In the genomic region with DNA sequence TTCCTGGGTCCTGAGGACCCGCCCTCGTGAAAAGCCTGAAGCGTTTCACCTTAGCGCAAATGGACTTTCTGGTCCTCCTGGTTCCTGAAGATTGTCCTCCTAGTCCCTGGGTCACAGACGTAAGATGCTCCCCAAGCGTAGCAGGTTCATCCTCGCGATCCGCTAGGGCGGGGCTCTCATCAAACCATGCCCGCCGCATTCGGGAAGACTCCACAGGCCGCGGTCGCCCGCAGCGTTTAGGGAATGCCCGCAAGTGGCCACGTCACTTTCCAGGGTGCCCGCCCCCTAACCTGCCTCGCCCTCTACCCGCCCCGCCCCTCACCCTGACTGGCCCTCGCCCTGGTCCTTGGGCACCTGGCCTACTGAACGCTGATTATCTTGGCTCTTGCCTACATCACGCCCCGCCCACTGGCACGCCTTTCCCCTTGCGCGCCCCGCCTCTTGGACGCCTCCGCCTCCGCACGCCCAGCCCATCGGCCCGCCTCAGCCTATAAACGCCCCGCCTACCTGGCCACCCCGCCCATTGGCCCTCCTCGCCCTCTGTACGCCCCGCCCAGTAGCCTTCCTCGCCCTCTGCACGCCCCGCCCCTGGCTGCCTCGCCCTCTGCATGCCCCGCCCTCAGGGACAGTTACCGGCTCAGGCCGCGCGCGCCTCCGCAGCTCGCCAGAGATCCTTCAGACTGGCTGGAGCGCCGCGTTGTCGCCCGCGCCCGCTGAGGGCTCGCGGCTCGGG, we compare ENCODE assay signal across 8 mouse cellular contexts. TPM values are rescaled to one million over a fixed set of nuclear protein-coding genes. Genes with fewer than 3 reads are reported as not detected.
DNase-seq lines count a peak whose midpoint lies in the region; ATAC-seq and TF ChIP-seq lines count a peak whose summit lies in the region.

A gene (plus strand): TSS at position 659 of the 733 bp plus-strand sequence.

- peak; percentile 94 for DNase-seq in CH12.LX (ENCODE audit: extremely low read depth)
- peak; percentile 96 for DNase-seq in c-Kit-positive CD71-positive TER-119-negative erythroid progenitor cells, embryonic 14.5 days (ENCODE audit: low read depth)
- peak; percentile 100 for DNase-seq in forebrain, embryonic 11.5 days (ENCODE audit: low spot score)
- peak; percentile 100 for DNase-seq in kidney, postnatal 36 days
- DNase-seq in telencephalon, adult 2 months (ENCODE audit: low read depth, low spot score), result peak; percentile 94

- H3K4me1 ChIP-seq in CH12.LX (ENCODE audit: control insufficient read depth in 1 of 2, insufficient read depth in 2 of 2), result peaks cover 0 to 5% of the 10 kb centered on the region in 2 experiments; a peak in 2 of 4 replicates
- H3K4me1 ChIP-seq in forebrain, embryonic 11.5 days (replicated peaks; ENCODE audit: control insufficient read depth, insufficient read depth, low read length), result no peaks in the 10 kb centered on the region
- H3K4me1 ChIP-seq in heart, embryonic 16.5 days (ENCODE audit: control insufficient read depth, insufficient read depth, low read length), result peaks cover 4% of the 10 kb centered on the region
- H3K4me1 ChIP-seq in liver, embryonic 15.5 days (replicated peaks), result peaks cover 33% of the 10 kb centered on the region
- peaks cover 8% of the 10 kb centered on the region; the same call in 1 of the 2 replicates for H3K4me1 ChIP-seq in neural tube, embryonic 12.5 days

- dilution Hi-C loops in CH12.LX (cut with MboI; ENCODE audit: extremely low pct_ligation_motif_present, extremely low pct_unique_long_range_greater_than_20kb, low sequenced_read_pairs), result no loop called here

- TF ChIP-seq RAD21 in CH12.LX (IDR thresholded peaks at IDR 0.05; ENCODE audit: low read depth, low read length), result no peak

- under 1% methylated on average over 60 of the region's 66 CpGs for WGBS in forebrain, embryonic 11.5 days
- WGBS in heart, embryonic 16.5 days, result under 1% methylated on average over 66 of the region's 66 CpGs
- WGBS in liver, embryonic 15.5 days (ENCODE audit: insufficient replicate concordance), result under 1% methylated on average over 66 of the region's 66 CpGs
- 2% methylated on average over 66 of the region's 66 CpGs for WGBS in neural tube, embryonic 12.5 days

- H3K27me3 ChIP-seq in CH12.LX (replicated peaks), result peaks cover 7% of the 10 kb centered on the region
- H3K27me3 ChIP-seq in forebrain, embryonic 11.5 days (ENCODE audit: control insufficient read depth, insufficient read depth, low read length), result peaks cover 9% of the 10 kb centered on the region; the same call in 1 of the 2 replicates
- no peaks in the 10 kb centered on the region for H3K27me3 ChIP-seq in heart, embryonic 16.5 days (ENCODE audit: control insufficient read depth, insufficient read depth, low read length)
- peaks cover 11% of the 10 kb centered on the region for H3K27me3 ChIP-seq in liver, embryonic 15.5 days
- H3K27me3 ChIP-seq in neural tube, embryonic 12.5 days (replicated peaks), result peaks cover 9% of the 10 kb centered on the region

- H3K79me2 ChIP-seq in CH12.LX (replicated peaks; ENCODE audit: control insufficient read depth, extremely low read depth, insufficient read depth, poor library complexity, severe bottlenecking), result peaks cover 1% of the 10 kb centered on the region; the same call in 1 of the 2 replicates

- peak within 1 kb of the TSS; percentile 47; the same call in 1 of the 2 replicates for H3K9ac ChIP-seq in CH12.LX (ENCODE audit: insufficient read depth, low read depth)
- peak within 1 kb of the TSS; percentile 68 for H3K9ac ChIP-seq in forebrain, embryonic 11.5 days (ENCODE audit: low read length)
- H3K9ac ChIP-seq in heart, embryonic 16.5 days (ENCODE audit: low read length), result peak within 1 kb of the TSS; percentile 88
- peak within 1 kb of the TSS; percentile 93 for H3K9ac ChIP-seq in liver, embryonic 15.5 days
- peak within 1 kb of the TSS; percentile 85 for H3K9ac ChIP-seq in neural tube, embryonic 12.5 days

- peak; percentile 83; the same call in 1 of the 2 replicates for TF ChIP-seq POLR2A in CH12.LX (IDR thresholded peaks at IDR 0.05; ENCODE audit: low read depth, low read length)

- H3K4me2 ChIP-seq in CH12.LX (ENCODE audit: insufficient read depth, low read depth, poor library complexity, severe bottlenecking), result peak within 1 kb of the TSS; percentile 76
- peak within 1 kb of the TSS; percentile 98 for H3K4me2 ChIP-seq in forebrain, embryonic 11.5 days (ENCODE audit: low read depth, low read length, severe bottlenecking)
- peak within 1 kb of the TSS; percentile 96 for H3K4me2 ChIP-seq in heart, embryonic 16.5 days (ENCODE audit: low read depth, low read length)
- H3K4me2 ChIP-seq in liver, embryonic 15.5 days, result peak within 1 kb of the TSS; percentile 99
- peak within 1 kb of the TSS; percentile 97 for H3K4me2 ChIP-seq in neural tube, embryonic 12.5 days (replicated peaks)

- no peak for TF ChIP-seq EP300 in CH12.LX (IDR thresholded peaks at IDR 0.05; ENCODE audit: low read length)

- H3K36me3 ChIP-seq in CH12.LX (replicated peaks in 1 of 2; ENCODE audit: control insufficient read depth in 1 of 2, insufficient read depth in 1 of 2, low read length in 1 of 2), result no peaks in the 10 kb centered on the region
- H3K36me3 ChIP-seq in forebrain, embryonic 11.5 days (ENCODE audit: control insufficient read depth, insufficient read depth, low read length), result no peaks in the 10 kb centered on the region
- no peaks in the 10 kb centered on the region for H3K36me3 ChIP-seq in heart, embryonic 16.5 days (ENCODE audit: control insufficient read depth, insufficient read depth)
- no peaks in the 10 kb centered on the region for H3K36me3 ChIP-seq in liver, embryonic 15.5 days (replicated peaks)
- H3K36me3 ChIP-seq in neural tube, embryonic 12.5 days, result no peaks in the 10 kb centered on the region

- in situ Hi-C loops in CH12.LX (cut with MboI; ENCODE audit: low pct_ligation_motif_present, low pct_unique_long_range_greater_than_20kb, low sequenced_read_pairs), result no loop called here

- no peak for TF ChIP-seq CTCF in CH12.LX (conservative IDR thresholded peaks at IDR 0.05 in 1 of 2, IDR thresholded peaks at IDR 0.05 in 1 of 2; ENCODE audit: low read depth in 2 of 2, low read length in 2 of 2)

- peak within 1 kb of the TSS; percentile 42; the same call in 1 of the 2 replicates for H3K27ac ChIP-seq in CH12.LX (ENCODE audit: insufficient read depth, low read depth)
- H3K27ac ChIP-seq in forebrain, embryonic 11.5 days (ENCODE audit: low read depth, low read length), result peak within 1 kb of the TSS; percentile 37; the same call in 1 of the 2 replicates
- H3K27ac ChIP-seq in heart, embryonic 16.5 days (ENCODE audit: low read length), result peak within 1 kb of the TSS; percentile 90
- peak within 1 kb of the TSS; percentile 93 for H3K27ac ChIP-seq in liver, embryonic 15.5 days (replicated peaks)
- H3K27ac ChIP-seq in neural tube, embryonic 12.5 days, result peak within 1 kb of the TSS; percentile 75

- peak within 1 kb of the TSS; percentile 78 to 88 (median 82) for H3K4me3 ChIP-seq in CH12.LX (replicated peaks in 1 of 3; ENCODE audit: low read depth in 2 of 3, low read length in 2 of 3, poor library complexity in 1 of 3)
- H3K4me3 ChIP-seq in forebrain, embryonic 11.5 days (ENCODE audit: low read depth, low read length), result peak within 1 kb of the TSS; percentile 68
- H3K4me3 ChIP-seq in heart, embryonic 16.5 days (ENCODE audit: low read length), result peak within 1 kb of the TSS; percentile 91
- H3K4me3 ChIP-seq in liver, embryonic 15.5 days (replicated peaks), result peak within 1 kb of the TSS; percentile 95
- peak within 1 kb of the TSS; percentile 84 for H3K4me3 ChIP-seq in neural tube, embryonic 12.5 days

- no peaks in the 10 kb centered on the region for H3K9me3 ChIP-seq in CH12.LX (replicated peaks; ENCODE audit: low read length)
- no peaks in the 10 kb centered on the region for H3K9me3 ChIP-seq in forebrain, embryonic 11.5 days (ENCODE audit: control insufficient read depth, low read length)
- H3K9me3 ChIP-seq in heart, embryonic 16.5 days (replicated peaks; ENCODE audit: control insufficient read depth, low read length), result no peaks in the 10 kb centered on the region
- no peaks in the 10 kb centered on the region for H3K9me3 ChIP-seq in liver, embryonic 15.5 days (replicated peaks)
- H3K9me3 ChIP-seq in neural tube, embryonic 12.5 days, result no peaks in the 10 kb centered on the region

- peak; percentile 96 for ATAC-seq in forebrain, embryonic 11.5 days (replicated peaks; ENCODE audit: low FRiP score)
- peak; percentile 95 for ATAC-seq in heart, embryonic 16.5 days (replicated peaks; ENCODE audit: extremely low read depth, insufficient read depth, low FRiP score)
- ATAC-seq in liver, embryonic 15.5 days (ENCODE audit: insufficient read depth), result peak; percentile 90
- peak; percentile 96 for ATAC-seq in neural tube, embryonic 12.5 days (ENCODE audit: low FRiP score, low read depth)

TF ChIP-seq in CH12.LX, 34 proteins besides CTCF, POLR2A, EP300 and RAD21:
- peak; percentile 47 for TF ChIP-seq SIN3A (IDR thresholded peaks at IDR 0.05; ENCODE audit: low read length)
- TF ChIP-seq TCF12 (IDR thresholded peaks at IDR 0.05; ENCODE audit: low read depth, low read length), result peak; percentile 70; the same call in 1 of the 2 replicates
- TF ChIP-seq NRF1 (IDR thresholded peaks at IDR 0.05; ENCODE audit: low read depth, low read length), result peak; percentile 47; the same call in 1 of the 2 replicates
- no peak for TF ChIP-seq MAZ (IDR thresholded peaks at IDR 0.05; ENCODE audit: low read depth, low read length)
- peak; percentile 60; the same call in 1 of the 2 replicates for TF ChIP-seq ZMIZ1 (IDR thresholded peaks at IDR 0.05; ENCODE audit: low read depth, low read length)
- TF ChIP-seq HCFC1 (IDR thresholded peaks at IDR 0.05; ENCODE audit: low read depth, low read length), result no peak
- TF ChIP-seq NELFE (IDR thresholded peaks at IDR 0.05; ENCODE audit: low read depth, low read length), result peak; percentile 73
TF ChIP-seq in CH12.LX: peak in this region for 5.

RNA-seq across cellular contexts. Expression of the gene that starts here (rescaled TPM):
- total RNA-seq in CH12.LX (2012; rRNA removed) (13.7 and 14.7 TPM in 2 replicates), CH12.LX (2014; rRNA removed) (8.7 and 13.0 TPM in 2 replicates)
- 11.9 and 12.0 TPM in 2 replicates for polyA plus RNA-seq in CH12.LX (2012; ENCODE audit: insufficient read length, low read depth)
- polyA plus RNA-seq in forebrain, embryonic 11.5 days (2014; fragmentation: Nextera tagmentation; extraction: Ambion mirVana), result 1.6 and 2.8 TPM in 2 replicates
- polyA plus RNA-seq in heart, embryonic 16.5 days (2015; fragmentation: Nextera tagmentation; extraction: Ambion mirVana), result 14.0 and 16.1 TPM in 2 replicates
- polyA plus RNA-seq in liver, embryonic 15.5 days (2015; fragmentation: Nextera tagmentation; extraction: Ambion mirVana), result 6.5 and 7.1 TPM in 2 replicates
- polyA plus RNA-seq in neural tube, embryonic 12.5 days (2016; fragmentation: Nextera tagmentation; extraction: Ambion mirVana), result 4.3 TPM in 2 replicates

Comparison
In these comparisons a context has a peak if more than half of its experiments do, and no peak if none do; other contexts are left out.
1. Peak in every context shown above with its lines: DNase-seq, ATAC-seq, H3K4me3 ChIP-seq and H3K27ac ChIP-seq.
2. H3K27ac ChIP-seq: peak in every context shown above with its lines; median percentile 93 in liver, embryonic 15.5 days; 90 in heart, embryonic 16.5 days; 75 in neural tube, embryonic 12.5 days; 42 in CH12.LX; 37 in forebrain, embryonic 11.5 days.